Mouse (Mus musculus): ENCODE results near the gene Zfand3.
A peak's percentile ranks its signal among the peaks of the same experiment; 100 is the strongest.

The Zfand3 gene

DNA sequence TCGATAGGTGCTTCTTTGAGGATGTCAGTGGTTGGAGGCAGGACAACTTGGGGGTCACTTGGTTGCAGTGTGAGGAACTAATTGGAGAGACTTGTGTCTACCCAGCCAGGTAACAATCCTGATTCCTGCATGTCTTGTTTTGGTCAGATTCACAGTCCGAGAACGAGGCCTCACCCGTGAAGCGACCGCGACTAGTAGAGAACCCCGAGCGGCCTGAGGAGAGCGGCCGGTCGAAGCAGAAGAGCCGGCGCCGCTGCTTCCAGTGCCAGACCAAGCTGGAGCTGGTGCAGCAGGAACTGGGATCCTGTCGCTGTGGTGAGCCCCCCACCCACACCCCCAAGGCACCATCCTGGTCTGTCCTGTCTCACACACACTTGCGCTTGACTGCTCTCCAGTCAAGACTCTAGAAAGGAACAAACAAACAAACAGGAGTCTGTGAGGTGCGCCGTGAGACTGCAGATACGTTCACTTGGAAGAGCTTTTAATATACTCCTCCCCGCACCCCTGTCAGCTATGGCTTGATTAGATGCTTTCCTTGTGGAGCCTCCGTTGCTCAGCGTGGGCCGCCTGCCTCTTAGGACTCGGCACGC lies 188.0 kb downstream of the Zfand3 start:
- no peak for DNase-seq (ENCODE audit: low read depth, low spot score)

DNA sequence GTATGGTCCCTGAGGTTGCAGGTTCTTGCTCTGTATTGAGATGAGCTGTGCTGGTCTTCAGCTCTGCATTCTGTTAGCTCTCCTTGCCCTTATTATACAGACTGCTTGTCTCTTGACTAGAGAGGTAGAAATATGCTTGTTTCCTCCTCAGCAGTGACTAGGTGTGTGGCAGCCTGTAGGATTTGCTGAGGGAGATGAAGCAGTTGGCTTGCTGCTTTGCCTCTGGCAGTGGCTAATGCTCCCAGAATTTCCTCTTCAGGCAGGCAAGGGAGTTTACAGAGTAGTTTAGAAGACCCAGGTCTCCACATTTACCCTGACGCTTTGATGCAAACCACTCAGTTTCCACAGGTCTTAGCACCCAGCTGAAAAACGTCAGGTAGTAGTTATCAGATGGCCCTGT lies 189.1 kb downstream of the Zfand3 start:
- no peak for DNase-seq (ENCODE audit: low read depth, low spot score)

DNA sequence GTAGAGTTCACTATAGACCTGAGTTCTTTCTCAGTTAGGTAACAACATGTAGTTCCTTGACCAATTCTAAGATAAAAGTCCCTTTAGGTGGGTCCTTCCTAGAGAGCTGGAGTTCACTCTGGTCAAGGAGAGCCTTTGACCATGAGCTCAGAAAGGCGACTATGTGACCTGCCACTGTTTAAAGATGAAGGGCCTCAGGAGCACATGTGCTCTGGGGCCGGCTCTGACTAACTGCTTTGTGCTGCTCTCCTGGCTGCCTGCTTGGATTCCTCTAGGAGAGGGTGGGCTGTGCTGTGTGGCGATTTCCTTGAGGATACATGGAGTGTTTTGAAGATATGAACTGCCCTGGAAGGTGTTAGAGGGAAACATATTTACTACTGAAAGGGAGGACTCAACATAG lies 189.6 kb downstream of the Zfand3 start:
- no peak for DNase-seq (ENCODE audit: low read depth, low spot score)

DNA sequence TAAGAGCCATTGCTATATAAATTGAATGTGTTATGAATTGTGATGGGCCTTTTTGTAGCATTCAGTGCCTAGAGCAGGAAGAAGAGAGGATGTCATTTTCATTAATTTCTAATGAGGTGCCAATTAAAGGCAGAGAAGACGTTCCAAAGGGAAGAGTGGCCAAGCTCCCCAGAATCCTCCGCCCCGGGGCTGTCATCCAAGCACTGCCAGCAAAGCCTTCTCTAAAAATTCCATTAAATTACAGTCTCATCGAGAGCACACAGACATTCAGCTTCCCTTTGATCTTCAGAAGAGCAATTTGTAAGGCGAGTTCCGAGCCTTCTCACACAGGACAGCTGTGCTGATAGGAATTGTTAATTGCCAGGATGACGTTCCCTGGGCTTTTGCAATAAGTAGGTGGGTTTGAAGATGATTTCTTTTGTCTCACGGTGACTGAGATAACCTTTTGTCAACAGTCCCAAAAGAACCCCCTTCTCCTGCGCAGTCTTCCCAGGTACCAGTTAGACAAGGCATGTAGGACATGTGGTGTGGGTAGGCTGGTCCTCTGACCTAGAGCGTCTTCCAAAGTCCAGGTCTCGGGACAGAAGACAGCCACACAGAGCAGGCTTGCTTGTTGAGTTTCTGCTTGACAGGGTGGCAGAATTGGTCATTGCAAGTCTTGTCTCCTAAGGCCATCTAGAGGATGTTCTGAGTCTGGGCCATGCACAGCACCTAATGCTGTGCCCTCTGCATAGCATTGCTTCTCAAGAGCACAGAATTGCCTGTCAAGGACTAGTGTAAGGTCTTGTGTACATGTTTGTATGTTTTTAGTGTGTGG lies 190.3 kb downstream of the Zfand3 start:
- no peak for DNase-seq (ENCODE audit: low read depth, low spot score)

DNA sequence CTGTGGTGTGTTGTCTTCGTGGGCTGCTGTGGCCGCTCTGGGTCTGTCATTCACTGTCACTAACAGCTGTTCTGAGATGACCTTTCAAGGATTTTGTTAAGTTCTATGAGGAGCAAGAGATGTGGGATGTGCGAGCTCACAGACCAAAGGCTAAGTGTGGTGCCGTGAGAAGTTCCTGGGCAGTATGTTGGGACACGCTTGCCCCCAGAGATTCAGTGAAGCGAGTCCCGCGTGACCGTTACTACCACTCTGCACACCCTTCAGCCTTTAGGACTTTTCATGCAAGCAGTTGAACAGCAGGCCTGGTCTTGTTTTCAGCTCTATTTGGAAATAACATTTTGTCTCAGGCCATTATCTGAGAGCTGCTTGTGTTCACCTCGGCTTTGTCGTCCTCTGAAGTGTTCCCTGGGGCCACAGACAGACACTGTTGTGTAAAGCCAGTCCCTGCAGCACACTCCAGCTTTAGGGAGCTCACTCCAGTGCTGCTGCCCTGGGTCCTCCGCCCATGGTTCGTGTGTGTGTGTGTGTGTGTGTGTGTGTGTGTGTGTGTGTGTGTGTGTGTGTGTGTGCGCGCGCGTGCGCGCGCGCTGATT lies 191.2 kb downstream of the Zfand3 start:
- no peak for DNase-seq (ENCODE audit: low read depth, low spot score)

DNA sequence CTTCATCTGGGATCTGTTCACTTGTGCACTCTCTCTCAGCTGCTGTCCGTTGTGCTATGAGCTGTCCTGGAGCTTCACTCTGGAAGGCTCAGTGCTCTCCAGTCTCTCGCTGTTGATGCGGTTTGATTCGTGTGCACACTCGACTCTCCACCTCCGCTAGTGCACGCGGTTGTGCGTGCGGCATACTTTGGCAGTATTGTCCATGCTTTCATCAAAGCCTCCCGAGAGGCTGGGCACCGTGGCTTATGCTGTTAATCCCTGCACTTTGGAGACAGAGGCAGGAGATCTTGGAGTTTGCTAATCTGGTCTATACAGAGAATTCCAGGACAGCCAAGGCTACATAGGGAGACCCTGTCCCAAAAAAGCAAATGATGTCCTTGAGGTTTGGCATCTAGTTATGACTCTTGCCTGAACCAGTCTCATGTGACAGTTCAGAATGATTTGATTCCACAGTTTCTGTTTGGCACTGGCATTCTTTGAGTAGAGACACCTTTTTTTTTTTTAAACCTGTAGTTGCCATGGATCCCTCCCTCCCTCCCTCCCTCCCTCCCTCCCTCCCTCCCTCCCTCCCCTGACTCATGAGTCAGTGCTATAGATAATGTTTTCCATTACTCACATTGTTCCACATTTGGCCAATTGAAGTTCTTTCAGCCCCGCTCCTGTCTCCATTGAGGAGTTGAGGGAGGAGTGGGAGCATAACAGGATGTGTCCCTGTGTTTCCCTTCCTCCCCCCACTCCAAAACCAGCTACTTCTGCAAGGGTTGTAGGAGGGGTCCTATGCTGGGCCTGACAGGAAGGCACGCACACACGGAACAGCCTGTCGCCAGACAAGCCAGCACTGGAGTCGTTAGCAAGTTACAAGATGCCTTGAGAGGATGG lies 192.1 kb downstream of the Zfand3 start:
- DNase-seq (ENCODE audit: low read depth, low spot score) = no peak

DNA sequence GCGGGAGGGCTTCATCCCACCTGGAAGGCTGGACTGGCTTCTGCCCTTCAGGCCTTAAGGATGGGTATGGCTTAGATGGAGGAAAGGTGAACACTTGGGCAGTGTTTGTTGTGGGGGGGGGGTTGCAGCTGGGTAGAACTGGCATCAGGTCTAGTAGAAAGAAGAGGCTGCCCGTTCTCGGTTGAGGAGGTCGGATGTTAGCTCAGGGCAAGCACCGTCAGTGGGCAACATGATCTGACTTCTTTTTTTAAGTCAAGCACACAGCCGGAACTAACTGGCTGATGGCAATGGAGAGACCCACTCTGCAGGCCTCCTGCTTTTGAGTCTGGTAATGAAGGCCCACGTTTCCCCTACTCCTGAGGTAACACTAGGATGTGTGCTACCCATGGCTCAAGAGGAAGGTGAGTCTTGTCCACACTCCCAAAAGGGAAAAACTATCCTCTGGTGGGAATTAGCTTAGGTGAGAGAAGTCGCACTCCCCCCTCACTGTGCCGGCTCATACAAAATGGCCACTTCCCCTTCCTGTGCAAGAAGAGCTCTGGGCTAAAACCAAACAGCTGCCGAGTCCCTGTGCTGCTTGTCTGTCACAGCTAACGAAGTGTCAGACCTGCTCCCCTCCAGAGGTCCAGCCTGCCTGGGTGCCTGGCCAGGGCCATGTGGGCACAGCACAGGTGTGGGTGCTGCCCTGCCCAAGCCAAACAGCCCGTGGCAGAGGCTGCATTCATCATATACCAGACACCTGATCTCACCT lies 192.9 kb downstream of the Zfand3 start:
- peak; percentile 34 for DNase-seq (ENCODE audit: low read depth, low spot score)

DNA sequence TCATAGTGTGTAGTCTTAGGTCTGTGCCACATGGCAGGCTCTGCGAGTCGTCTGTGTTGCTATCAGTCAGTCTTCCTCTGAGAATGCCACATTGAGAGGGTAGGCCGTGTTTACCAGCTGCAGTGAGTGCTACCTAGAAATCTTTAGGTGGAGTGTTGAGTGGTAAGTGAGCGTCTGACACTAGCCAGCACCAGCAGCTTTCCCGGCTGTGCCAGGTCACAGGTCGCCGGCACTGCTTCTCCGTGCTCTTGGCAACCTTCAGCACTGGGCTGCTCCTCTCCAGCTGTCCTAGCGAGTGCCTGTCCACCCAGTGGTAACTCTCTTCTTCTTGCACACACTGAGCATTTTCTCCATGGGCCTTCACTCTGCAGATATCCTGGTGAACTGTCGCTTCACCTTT lies 193.9 kb downstream of the Zfand3 start:
- no peak for DNase-seq (ENCODE audit: low read depth, low spot score)

DNA sequence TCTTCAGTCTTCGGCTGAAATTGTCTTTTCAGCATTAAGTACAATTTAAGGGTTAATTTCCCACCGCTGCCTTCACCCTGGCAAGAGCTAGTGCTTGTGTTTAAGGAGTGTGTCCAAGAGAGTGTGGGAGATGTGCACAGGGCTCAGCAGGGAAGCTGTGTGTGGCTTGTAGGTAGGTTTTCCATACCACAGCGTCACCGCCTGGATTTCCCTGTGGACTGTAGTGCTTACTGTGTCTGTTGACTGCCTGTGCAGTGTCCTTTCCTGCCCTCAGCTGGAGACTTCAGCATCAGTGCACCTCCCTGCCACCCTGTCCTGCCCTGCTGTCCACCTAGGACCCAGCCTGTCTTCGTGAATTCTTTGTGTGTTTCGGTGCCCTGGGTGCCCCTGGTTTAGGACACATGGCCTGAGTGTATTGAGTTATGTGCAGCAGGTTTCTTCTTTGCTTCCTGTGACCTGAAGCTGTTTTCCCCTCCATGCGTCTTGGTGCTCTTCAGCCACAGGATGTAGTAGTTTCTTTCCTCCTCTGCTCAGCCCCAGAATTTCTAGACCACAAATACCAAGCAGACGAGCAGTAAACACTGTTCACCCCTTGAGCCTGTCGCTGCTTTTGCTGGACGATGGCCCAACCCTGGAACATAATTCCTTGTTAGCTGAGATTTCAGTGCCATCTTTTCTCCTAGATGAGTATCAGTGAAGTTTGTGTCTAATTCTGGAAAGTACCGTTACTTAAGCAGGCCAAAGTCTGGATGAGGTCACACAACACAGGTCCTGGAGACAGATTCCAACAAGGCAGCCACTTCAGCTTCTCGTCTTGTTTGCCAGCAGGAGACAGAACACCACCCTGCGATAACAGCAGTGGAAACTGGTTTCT lies 195.1 kb downstream of the Zfand3 start:
- no peak for DNase-seq (ENCODE audit: low read depth, low spot score)

DNA sequence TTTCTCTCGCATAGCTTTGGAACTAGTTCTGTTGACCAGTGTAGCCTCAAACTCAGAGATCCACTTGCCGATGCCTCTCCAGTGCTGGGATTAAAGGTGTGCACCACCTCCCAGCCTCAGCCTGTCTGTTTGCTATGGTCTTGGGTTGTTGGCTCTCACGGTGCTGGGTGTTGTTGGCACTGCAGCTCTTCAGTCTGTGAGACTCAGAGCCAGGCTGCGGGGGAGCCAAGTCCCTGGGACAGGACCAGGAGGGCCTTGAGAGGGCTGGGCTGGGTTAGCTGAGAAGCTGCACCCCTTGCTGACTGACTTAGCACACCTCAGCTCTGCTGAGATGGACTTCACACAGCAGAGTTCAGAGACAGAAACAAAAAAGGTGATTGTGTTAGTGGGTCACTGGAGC lies 195.8 kb downstream of the Zfand3 start:
- no peak for DNase-seq (ENCODE audit: low read depth, low spot score)

DNA sequence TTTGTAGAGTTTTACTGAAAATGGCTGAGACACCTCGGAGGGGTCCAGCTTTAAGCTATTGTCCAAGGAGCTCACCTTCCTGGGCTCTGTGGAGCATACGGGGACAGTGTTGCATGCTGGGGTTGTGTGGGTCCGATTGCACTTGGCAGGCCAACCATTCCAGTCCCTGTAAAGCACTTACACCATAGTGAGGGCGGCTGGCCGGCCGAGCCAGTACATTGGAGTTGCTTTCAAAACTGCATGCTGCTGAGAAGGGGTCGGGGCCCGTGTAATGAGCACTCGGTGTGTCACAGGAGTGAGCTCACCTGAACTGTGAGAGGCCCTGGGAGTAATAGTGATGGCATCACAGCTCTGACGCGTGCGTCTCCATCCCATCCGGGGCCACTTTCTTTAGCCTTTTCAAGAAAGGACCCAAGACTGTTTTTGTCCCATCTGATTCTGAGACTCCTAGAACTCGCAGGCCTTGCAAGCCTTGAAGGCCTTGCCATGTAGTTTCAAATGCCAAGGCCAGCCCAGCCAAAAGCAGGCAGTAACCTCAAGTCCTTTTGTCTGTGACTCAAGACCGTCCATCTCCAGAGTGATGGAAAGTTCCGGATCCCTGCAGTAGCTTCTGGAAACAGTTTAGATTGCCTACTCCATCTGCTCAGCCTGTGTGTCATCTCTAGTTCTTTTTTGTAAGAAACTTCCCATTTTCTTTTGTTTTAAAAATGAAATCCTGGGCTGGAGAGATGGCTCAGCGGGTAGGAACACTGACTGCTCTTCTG lies 200.7 kb downstream of the Zfand3 start:
- DNase-seq (ENCODE audit: low read depth, low spot score) = no peak

DNA sequence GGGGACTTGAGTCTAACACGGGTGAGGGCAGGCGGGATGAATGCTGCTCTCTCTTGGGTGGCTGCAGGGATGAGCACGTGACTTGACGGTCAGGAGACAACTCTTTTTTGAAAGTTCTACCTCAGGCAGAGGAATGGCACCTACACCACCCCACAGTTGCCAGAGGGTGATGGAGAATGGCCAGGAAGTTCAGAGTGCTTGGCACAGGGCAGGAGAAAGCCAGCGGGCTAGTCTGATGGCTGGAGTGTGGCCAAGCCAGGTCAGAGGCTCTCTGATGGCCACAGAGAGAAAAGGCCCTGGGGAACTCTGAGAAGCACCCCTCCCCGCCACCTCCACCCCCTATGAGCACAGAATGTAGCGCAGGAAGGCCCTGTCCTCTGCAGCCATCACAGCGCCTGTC lies 205.7 kb downstream of the Zfand3 start:
- no peak for DNase-seq (ENCODE audit: low read depth, low spot score)

DNA sequence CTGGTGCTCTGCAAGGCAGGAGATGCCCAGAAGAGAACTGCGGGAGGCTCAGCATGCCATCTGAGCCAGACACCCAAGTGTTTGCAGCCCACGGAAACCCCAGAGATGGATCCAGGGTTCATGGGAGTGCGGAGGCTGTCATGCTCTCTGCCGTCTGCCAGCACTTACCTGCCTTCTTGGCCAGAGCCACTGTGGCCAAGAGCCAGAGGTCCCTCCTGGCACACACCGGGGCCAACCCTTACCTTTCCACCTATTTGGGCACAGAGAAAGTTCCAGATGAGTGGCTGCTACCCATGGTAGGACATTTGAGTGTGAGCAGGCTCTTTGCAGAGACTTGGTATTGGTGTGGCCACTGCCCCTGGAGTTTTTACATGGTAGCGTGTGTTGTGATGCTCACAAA lies 206.4 kb downstream of the Zfand3 start:
- DNase-seq (ENCODE audit: low read depth, low spot score) = no peak

DNA sequence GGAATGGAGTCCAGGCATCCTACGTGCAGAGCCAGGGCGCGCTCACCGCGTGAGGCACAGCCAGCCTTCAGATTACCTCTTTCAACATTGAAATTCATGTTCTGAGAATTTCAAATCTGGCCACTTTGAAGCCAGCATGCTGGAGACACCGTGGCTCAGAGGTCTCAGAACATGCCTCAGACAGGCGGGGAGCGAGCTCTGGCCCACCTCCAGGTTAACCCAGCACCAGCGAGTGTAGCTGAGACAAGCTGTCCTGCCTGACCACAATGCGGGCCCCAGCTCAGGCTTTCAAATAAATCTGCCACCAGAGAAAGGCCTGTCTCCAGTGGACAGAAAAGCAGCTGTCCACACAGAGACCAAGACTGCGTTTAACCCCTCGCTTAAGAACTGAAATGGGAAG lies 208.1 kb downstream of the Zfand3 start:
- DNase-seq (ENCODE audit: low read depth, low spot score) = no peak

DNA sequence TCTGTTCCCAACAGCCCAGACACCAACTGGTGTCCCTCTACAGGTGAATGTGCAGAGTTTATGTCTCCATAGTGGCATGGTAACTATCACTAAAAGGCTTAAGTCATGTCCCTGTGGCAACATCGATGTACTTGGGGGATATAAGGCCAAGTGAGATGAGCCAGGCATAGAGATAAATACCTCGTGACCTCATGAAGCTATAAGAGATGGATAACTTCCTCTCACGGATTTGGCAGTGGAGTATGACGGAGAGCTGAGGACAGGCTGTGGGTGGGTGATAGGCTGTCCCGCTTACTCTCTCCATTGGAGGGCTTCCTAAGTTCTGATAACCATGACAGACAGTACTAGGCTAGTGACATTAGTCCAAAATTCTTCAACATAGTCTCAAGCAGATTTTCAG lies 208.8 kb downstream of the Zfand3 start:
- DNase-seq (ENCODE audit: low read depth, low spot score) = no peak

DNA sequence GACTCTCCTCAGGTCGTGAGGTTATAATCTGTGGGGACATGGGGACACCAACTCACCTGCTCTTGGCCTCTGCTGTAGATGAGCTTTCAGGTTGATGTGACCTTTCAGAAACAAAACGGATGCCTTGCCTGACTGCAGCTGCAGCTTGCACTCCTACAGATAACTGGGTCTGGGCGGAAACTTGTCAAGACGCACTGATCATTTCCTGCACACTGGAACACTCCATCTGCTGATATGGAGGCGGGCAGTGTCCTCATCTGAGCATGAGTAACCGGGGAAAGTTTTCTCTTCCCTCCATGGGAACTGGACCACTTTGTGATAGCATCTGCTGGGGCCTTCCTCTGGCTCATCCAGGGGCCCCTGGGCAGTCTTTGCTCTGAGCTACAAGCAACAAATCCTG lies 209.9 kb downstream of the Zfand3 start:
- no peak for DNase-seq (ENCODE audit: low read depth, low spot score)

DNA sequence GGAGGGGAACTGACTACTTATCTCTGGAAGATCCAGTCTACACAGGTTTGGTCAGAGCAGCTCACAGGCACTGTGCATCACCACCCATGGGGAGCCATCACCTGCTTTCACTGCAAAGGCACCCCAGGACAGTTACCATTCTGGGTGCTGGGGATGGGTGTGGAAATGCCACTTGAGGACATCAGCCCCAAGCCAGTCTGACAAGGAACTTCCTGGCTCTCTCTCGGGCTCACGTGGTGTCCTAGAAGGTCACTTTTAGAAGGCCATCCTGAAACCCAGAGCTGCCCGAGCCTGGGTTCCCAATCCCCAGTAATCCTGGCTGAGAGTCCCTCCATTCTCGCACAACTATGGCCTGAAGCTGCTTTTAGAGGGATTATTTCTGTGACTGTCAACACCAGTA lies 211.2 kb downstream of the Zfand3 start:
- no peak for DNase-seq (ENCODE audit: low read depth, low spot score)

DNA sequence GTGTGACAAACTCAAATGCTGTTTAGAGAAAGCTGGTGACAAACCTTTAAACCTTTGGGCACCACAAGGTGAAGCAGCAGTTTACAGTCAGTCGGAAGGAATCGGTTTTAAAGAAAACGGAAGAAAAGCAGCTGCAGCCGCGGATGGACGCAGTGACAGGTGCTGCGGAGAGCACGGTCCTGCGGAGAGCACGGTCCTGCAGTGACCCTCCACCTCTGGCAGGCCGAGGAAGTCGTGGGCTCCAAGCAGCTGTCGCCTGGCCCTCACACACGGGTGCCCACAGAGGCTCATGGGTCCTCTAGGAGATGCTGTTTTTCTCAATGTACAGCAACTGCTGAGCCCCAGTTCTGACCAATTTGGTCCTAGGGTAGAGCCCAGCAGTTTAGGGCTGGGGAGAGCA lies 217.1 kb downstream of the Zfand3 start:
- no peak for DNase-seq (ENCODE audit: low read depth, low spot score)

DNA sequence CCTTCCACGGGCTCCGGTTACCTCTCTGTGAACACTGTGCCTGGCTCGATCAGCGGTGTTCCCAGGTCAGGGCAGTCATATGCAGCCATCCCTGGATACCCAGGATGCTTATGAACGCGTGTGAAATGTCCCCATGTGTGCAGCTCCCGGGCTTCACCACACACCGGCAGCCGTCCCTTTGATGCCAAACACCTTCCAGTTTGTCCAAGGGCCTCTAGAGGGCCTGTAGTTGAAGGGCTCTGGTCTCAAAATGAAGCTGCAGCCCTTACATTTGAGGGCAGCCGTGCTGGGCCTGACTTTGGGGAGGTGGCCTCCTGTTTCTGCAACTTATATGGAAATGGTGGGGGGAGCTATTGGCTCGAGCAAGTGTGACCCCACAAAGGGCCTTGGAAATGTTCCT lies 217.8 kb downstream of the Zfand3 start:
- DNase-seq (ENCODE audit: low read depth, low spot score) = no peak

DNA sequence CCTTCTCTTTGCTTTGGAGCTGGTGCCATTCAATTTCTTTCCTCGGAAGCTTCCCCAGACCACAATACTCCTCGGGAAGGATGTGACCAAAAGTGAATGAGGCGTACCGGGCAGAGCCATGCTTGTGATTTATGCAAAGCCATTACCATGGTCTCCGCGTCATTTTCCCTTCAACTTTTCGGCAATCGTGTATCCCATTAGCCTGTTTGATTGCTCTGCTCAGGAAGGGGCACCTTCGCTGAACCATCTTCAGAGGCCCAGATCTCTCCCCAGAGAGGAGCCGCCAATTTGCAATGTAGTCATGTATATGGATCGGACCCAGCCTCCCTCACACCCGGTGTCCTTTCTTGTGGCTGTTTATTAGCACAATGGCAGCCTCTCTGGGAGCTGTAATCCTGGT lies 218.3 kb downstream of the Zfand3 start:
- DNase-seq (ENCODE audit: low read depth, low spot score) = no peak
